Comparison of ENCODE assay signal across 11 mouse cellular contexts in the genomic region with DNA sequence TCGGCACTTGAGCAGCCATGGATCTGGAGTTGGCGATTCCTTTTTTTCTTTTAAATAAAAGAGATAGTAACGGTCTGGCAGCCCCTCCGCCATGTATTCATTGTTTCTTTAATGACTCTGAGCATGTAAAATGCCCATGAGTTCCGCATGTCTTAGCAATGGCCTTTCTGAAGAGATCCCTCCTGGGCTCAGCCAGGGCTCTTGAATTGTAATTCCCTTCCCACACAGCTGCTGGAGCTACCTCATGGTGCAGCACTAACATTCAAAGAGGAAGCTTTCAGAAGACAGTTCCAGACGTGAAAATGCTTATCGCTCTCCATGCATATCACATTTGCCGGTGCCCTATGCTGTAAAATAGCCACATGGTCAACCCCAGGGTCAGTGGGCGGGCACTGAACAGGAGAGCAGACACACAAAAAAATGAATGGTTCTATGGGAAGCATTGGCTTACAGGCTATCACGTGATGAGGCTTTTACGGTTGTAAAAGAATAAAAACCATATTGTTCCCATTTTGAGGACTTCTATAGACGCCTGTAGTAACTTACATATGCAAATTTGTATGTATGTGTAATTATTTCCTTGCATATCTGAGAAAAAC.
"Had no signal": no experiment of that assay in that cellular context is flagged by ENCODE, and none has a peak within 500 bp of the region (broad histone marks: within the 10 kb centered on the region; RNA-seq: fewer than 3 reads in every experiment).

No protein-coding gene starts in this region.

- H3K9me3 ChIP-seq: intestine, embryonic 15.5 days; limb, embryonic 10.5 days had no signal

- H3K27me3 ChIP-seq: intestine, embryonic 15.5 days had no signal

- H3K4me2 ChIP-seq: intestine, embryonic 15.5 days; liver, embryonic 11.5 days; lung, embryonic 14.5 days had no signal

- H3K4me3 ChIP-seq: intestine, embryonic 15.5 days; left cerebral cortex, adult 2 months; limb, embryonic 10.5 days had no signal

- H3K4me1 ChIP-seq: intestine, embryonic 15.5 days had no signal

- DNase-seq: kidney, adult 18-20 months; kidney, postnatal 14 days; lung, embryonic 14.5 days; lung, postnatal 10 days; lung, postnatal 4 days; thymus, adult 18-20 months; thymus, postnatal 14 days had no signal

- H3K36me3 ChIP-seq: intestine, embryonic 15.5 days; limb, embryonic 10.5 days had no signal

- ATAC-seq: intestine, embryonic 15.5 days had no signal

- H3K27ac ChIP-seq: intestine, embryonic 15.5 days; left cerebral cortex, adult 2 months; limb, embryonic 10.5 days had no signal

- H3K9ac ChIP-seq: intestine, embryonic 15.5 days; lung, embryonic 14.5 days had no signal
